Mouse (Mus musculus) CD8-positive naive resting alpha-beta T cell, adult 57 days (primary cell): ENCODE results near the gene Spata31d1a. TPM values are rescaled to one million over a fixed set of nuclear protein-coding genes. Genes with fewer than 3 reads are reported as not detected.

ENCODE experiments used
- total RNA-seq: library from RNA; stranded (reverse); gene quantifications from one replicate; pipeline ENCODE4 v1.2.4, GENCODE M21; 2023

Gene Spata31d1a
- not detected for total RNA-seq

GRCm38 (mm10) chr13:59710230-59710629, at the start of gene Spata31d1a:
TSS of gene Spata31d1a (minus strand) at chr13:59710330.

GRCm38 (mm10) chr13:59746711-59747110, 36.6 kb upstream of the Spata31d1a start, which contains the start of gene 1700014D04Rik:
TSS of gene 1700014D04Rik (minus strand) at chr13:59746752.

DNA sequence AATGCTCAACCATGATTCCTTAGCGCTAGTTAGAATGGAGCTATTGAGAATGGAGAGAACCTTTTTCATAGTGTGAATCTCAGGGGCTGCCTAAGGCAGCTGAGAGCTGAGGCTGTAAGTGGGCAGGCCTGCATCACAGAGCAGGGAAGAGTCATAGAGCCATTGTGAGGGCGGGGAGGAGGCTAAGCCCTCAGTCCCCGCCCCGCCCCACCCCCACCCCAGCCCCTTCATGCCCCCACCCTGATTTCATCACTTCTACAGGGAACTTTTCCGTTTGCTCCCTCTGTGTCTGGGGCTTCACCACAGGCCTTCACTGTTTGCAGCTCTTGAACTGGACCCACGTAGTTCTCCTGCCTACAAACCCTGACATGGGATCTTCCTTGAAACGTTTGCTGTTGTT, 21.5 kb upstream of the Spata31d1a start, which contains the start of gene Spata31d1d:
Gene Spata31d1d, minus strand, starts transcription at position 101 of the 400 bp plus-strand sequence.

DNA sequence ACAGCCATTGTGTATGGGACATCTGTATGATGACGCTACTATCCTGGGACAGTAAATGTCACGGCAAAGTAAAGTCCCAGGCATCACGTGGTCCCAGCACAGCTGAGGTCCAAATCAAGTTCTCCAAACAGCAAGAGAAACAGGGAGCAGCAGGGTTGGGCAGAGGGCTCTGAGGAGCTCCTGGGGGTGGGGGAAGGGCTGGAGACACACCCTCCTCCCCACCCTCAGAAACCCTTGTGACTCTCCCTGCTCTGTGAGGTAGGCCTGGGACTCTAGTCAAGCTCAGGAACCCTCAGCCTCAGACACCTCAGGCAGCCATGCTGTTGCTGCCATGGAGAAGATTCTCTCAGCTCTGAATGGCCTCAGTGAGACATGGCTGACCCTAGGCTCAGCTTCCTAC, 1.9 kb upstream of the Spata31d1a start, which contains the start of gene Spata31d1b:
Gene Spata31d1b, plus strand, starts transcription at position 301 of the 400 bp plus-strand sequence.

GRCm38 (mm10) chr13:59694008-59694407, 16.1 kb downstream of the Spata31d1a start, which contains the start of gene 4921517D22Rik:
TSS of gene 4921517D22Rik (minus strand) at chr13:59694108.

GRCm38 (mm10) chr13:59675151-59676011, 34.7 kb downstream of the Spata31d1a start, which contains the start of gene Golm1:
TSS of gene Golm1 (minus strand) at chr13:59675811.

Other genes starting within 250 kb of the Spata31d1a start
- 42.4 TPM for gene Agtpbp1, start 125.1 kb downstream of the Spata31d1a start, total RNA-seq
- gene Naa35, start 125.1 kb downstream of the Spata31d1a start, total RNA-seq = 44.7 TPM
- 56.9 TPM for gene Golm1, start 34.5 kb downstream of the Spata31d1a start, total RNA-seq
- not detected for gene 4921517D22Rik, start 16.2 kb downstream of the Spata31d1a start, total RNA-seq
- not detected for gene Spata31d1b, start 2.0 kb upstream of the Spata31d1a start, total RNA-seq
- not detected for gene Spata31d1d, start 21.4 kb upstream of the Spata31d1a start, total RNA-seq
- gene 1700014D04Rik, start 36.4 kb upstream of the Spata31d1a start, total RNA-seq = 0.15 TPM
- gene Isca1, start 59.5 kb upstream of the Spata31d1a start, total RNA-seq = 67.6 TPM
- not detected for gene Gm49354, start 71.9 kb upstream of the Spata31d1a start, total RNA-seq
- gene Tut7, start 112.8 kb upstream of the Spata31d1a start, total RNA-seq = 193 TPM